Mouse (Mus musculus) lung, adult 2 months (tissue): ENCODE results near the gene Stk24. TPM values are rescaled to one million over a fixed set of nuclear protein-coding genes. Genes with fewer than 3 reads are reported as not detected.

Source experiments
- DNase-seq: peaks from one replicate; pipeline ENCODE4 v3.0.0; 2022
- H3K4me1 ChIP-seq: fragments of 200-500 bp; 2 replicates; pipeline ENCODE4 v1.6.1; 2011; ENCODE audit warnings: low read length; ENCODE audit not compliant: control insufficient read depth, insufficient read depth
- H3K4me3 ChIP-seq: fragments of 200-500 bp; replicated peaks from 2 replicates; pipeline ENCODE3; 2011; ENCODE audit warnings: low read depth, mild to moderate bottlenecking, control low read depth, low read length; ENCODE audit errors: extremely low read depth
- CTCF ChIP-seq: fragments of 200-500 bp; IDR thresholded peaks from 2 replicates; pipeline ENCODE4 v1.5.1; 2011; ENCODE audit warnings: mild to moderate bottlenecking, low read length, control low read depth; ENCODE audit not compliant: insufficient read depth
- POLR2A ChIP-seq: fragments of 200-500 bp; IDR thresholded peaks from 2 replicates; pipeline ENCODE4 v1.6.1; 2011; ENCODE audit warnings: low read depth, mild to moderate bottlenecking, control low read depth, low read length, borderline replicate concordance; ENCODE audit errors: extremely low read depth
- WGBS: fragments of 180-500 bp; shearing (Covaris S2); methylation state at CpG from one replicate; pipeline ENCODE4 v1.1.7; 2018; 5-methylcytosine and 5-hydroxymethylcytosine counted together
- polyA plus RNA-seq: library from polyadenylated mRNA; depleted of rRNA; stranded (reverse); fragments of >200 nt; gene quantifications from 2 replicates; pipeline ENCODE4 v1.2.3, GENCODE M21; 2012

Gene Stk24
- polyA plus RNA-seq, 1 experiment, result 26.9 TPM

GRCm38 (mm10) chr14:121365991-121366728 lies 13.7 kb downstream of the Stk24 start:
- WGBS, result 31% methylated on average over 17 of the region's 17 CpGs

DNA sequence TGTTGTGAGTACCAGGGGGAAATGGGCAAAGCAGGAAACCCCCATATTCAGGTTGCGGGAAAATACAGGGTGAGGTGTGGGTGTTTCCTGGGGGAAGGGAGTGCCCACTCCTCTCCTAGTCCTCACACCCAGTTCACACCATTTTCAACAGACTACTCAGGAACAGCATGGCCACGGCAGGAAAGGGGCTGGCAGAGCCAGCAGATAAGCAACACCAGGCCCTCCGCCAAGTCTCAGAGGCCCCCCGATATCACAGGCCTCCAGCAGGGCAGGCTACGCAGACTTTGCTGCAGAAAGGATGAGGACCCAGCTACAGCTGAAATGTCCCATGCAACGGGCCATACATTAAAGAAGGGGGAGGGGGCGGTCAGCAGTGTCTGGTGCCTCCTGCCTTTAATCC lies 14.4 kb downstream of the Stk24 start:
- no peak for DNase-seq
- 40% methylated on average over 7 of the region's 7 CpGs for WGBS
- no peak overlapping the region for H3K4me3 ChIP-seq
- peaks cover 54% of the 10 kb centered on the region for H3K4me1 ChIP-seq
- TF ChIP-seq POLR2A (no peak), CTCF (no peak)

More at GRCm38 (mm10) chr14:121365991-121366728, 13.7 kb downstream of the Stk24 start:
- no peak for DNase-seq
- no peak overlapping the region for H3K4me3 ChIP-seq
- peaks cover 54% of the 10 kb centered on the region for H3K4me1 ChIP-seq
- no peak for TF ChIP-seq POLR2A
- no peak for TF ChIP-seq CTCF

DNA sequence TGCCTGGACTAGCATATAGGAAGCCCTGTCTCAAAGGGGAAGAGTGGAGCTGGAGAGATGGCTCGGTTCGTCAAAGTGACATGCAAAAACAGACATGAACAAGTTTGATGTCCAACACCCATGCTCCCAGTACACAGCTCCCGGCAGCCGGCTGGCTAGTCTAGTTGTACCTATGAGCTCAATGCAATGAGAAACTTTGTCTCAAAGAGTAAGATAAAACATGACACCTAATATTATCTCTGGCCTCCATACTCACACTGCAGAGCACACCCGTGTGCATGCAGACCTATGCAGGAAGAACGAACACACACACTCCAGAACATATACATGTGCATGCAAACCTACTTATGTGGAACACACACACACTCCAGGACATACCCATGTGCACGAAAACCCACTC lies 15.5 kb downstream of the Stk24 start:
- Histone ChIP-seq H3K4me1 (peaks cover 54% of the 10 kb centered on the region), H3K4me3 (no peak overlapping the region)
- no peak for DNase-seq
- TF ChIP-seq CTCF, result no peak
- no peak for TF ChIP-seq POLR2A
- 95% methylated on average over 7 of the region's 7 CpGs for WGBS

DNA sequence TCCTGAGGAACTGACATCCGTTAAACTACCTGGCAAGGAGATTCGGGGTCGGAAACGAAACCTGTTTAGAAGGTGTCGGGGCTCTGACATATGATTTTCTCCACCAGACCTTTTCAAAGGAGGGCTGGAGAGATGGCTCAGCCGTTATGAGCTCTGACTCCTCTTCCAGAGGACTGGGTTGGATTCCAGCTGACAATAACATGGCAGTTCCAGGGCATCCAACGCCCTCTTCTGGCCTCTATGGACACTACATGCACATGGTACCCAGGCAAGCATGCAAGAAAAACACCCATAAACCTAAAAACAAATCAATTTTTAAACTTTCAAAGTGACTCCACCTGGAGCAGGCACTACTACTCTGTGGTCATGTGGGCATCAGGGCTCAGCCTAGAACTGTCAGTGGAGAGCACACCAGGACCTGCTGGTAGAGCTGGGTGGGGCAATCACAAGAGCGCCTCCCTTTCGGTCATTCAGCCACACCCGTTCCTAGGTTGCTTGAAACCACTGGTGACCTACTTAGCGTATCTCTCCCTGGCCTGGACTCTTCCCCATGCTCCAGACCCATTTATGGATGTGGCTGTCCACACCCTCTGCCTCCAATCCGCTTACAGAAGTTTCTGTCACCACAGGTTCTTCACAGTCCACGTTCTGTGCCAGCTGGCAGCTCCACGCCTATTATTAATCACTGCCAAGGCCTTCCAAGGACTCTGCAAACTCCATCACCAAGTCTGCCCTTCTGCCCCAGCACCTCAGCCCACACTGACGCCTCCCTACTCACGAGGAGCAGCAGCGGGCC lies 18.3 kb downstream of the Stk24 start:
- TF ChIP-seq POLR2A (no peak), CTCF (0 out of 2 replicates have a peak, but pooled peaks have one; percentile 20)
- peak; percentile 70 for DNase-seq
- 33% methylated on average over 17 of the region's 17 CpGs for WGBS
- Histone ChIP-seq H3K4me3 (no peak overlapping the region), H3K4me1 (peaks cover 40% of the 10 kb centered on the region)

- 87% methylated on average over 8 of the region's 8 CpGs for WGBS
- no peak overlapping the region for H3K4me3 ChIP-seq
- H3K4me1 ChIP-seq, result peaks cover 32% of the 10 kb centered on the region
- DNase-seq, result no peak
- TF ChIP-seq POLR2A, result no peak
- no peak for TF ChIP-seq CTCF
Measured at GRCm38 (mm10) chr14:121359850-121360249, 20.0 kb downstream of the Stk24 start.

DNA sequence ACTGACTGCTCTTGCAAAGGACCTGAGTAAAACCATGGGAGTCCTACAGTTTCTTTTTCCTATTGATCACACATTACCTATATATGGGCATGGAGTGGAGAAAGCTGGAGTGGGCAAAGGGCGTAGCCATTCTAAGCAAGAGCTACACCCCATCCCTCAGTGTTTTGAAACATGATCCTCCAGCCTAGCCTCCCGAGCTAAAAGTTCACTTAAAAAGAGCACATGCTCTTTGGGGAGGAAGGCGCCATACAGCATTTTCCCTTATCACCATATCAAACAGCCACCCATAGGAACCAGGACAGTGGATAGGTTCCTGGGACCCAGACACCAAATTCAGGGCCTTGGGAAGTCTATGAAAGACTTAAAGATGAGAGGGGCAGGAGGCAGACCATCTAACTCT lies 20.8 kb downstream of the Stk24 start:
- H3K4me1 ChIP-seq, result peaks cover 32% of the 10 kb centered on the region
- no peak for TF ChIP-seq CTCF
- TF ChIP-seq POLR2A, result no peak
- H3K4me3 ChIP-seq, result no peak overlapping the region
- WGBS, result 44% methylated on average over 3 of the region's 3 CpGs
- no peak for DNase-seq

GRCm38 (mm10) chr14:121358327-121358726 lies 21.5 kb downstream of the Stk24 start:
- peaks cover 32% of the 10 kb centered on the region for H3K4me1 ChIP-seq
- TF ChIP-seq CTCF (no peak), POLR2A (no peak)
- no peak overlapping the region for H3K4me3 ChIP-seq
- 42% methylated on average over 1 of the region's 1 CpGs for WGBS
- no peak for DNase-seq

- Histone ChIP-seq H3K4me1 (peaks cover 26% of the 10 kb centered on the region), H3K4me3 (no peak overlapping the region)
- WGBS, result 30% methylated on average over 8 of the region's 8 CpGs
- no peak for TF ChIP-seq CTCF
- TF ChIP-seq POLR2A, result no peak
- no peak for DNase-seq
Measured at GRCm38 (mm10) chr14:121356336-121356862, 23.4 kb downstream of the Stk24 start.

DNA sequence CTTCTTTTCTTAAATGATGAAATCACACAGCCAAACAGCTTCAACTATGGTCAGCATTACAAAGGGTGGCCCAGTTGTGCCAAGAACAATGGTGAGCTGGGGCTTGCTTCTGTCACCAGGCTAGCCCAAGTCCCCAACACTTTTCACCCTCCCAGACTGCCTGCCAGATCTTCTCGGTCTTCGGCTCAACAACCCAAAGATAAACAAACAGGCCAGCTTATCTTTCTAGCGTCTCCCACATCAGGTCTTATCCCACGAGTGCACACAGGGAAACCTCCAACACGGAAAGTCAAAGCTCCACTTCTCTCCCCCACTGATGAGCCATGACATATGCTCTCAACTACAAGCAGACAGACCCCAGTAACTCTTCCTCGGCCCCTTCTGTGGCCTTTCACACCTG lies 24.1 kb downstream of the Stk24 start:
- H3K4me1 ChIP-seq, result peaks cover 23% of the 10 kb centered on the region
- no peak for DNase-seq

More for the DNA sequence above, 24.1 kb downstream of the Stk24 start:
- H3K4me3 ChIP-seq, result no peak overlapping the region
- TF ChIP-seq CTCF (no peak), POLR2A (no peak)
- WGBS, result 23% methylated on average over 6 of the region's 6 CpGs
